Mouse (Mus musculus) CH12.LX (cell line): ENCODE data around the gene Dolk.

Experiments
- CTCF ChIP-seq, 2 experiments: IDR thresholded peaks in 1 of 2; conservative IDR thresholded peaks in 1 of 2; 2 replicates each; pipeline ENCODE4 v1.5.1; 2011 to 2012; ENCODE audit warnings: low read depth in 2 of 2, low read length in 2 of 2, improper control_type of control experiment in 1 of 2, inconsistent platforms in 1 of 2, mild to moderate bottlenecking in 1 of 2, moderate library complexity in 1 of 2
- EP300 ChIP-seq: IDR thresholded peaks from 2 replicates; pipeline ENCODE4 v1.6.1; 2011; ENCODE audit warnings: low read length, improper control_type of control experiment
- RAD21 ChIP-seq: IDR thresholded peaks from 2 replicates; pipeline ENCODE4 v1.6.1; 2011; ENCODE audit warnings: low read depth, mild to moderate bottlenecking, low read length, improper control_type of control experiment, moderate library complexity
- USF1 ChIP-seq: IDR thresholded peaks from 2 replicates; pipeline ENCODE4 v1.6.1; 2014; ENCODE audit warnings: low read depth, mild to moderate bottlenecking, inconsistent platforms, low read length, improper control_type of control experiment

- no peak for TF ChIP-seq CTCF (conservative IDR thresholded peaks at IDR 0.05 in 1 of 2, IDR thresholded peaks at IDR 0.05 in 1 of 2; ENCODE audit: low read depth in 2 of 2, low read length in 2 of 2)
- TF ChIP-seq RAD21 = no peak
- no peak for TF ChIP-seq USF1
- no peak for TF ChIP-seq EP300
These were observed 25.3 kb upstream of the Dolk start for GRCm38 (mm10) chr2:30311481-30311880.
